Mouse (Mus musculus) heart, embryonic 10.5 days (tissue): ENCODE data around the gene Ifi35. TPM values are rescaled to one million over a fixed set of nuclear protein-coding genes. Genes with fewer than 3 reads are reported as not detected.

ENCODE experiments used
- DNase-seq: peaks from one replicate; pipeline ENCODE4 v3.0.0-alpha.2; 2017; ENCODE audit warnings: low spot score
- H3K27ac ChIP-seq: fragments of 300-500 bp; sonication (generic); 2 replicates; pipeline ENCODE4 v1.5.1; 2016; ENCODE audit warnings: mild to moderate bottlenecking
- H3K27me3 ChIP-seq: fragments of 300-500 bp; sonication (generic); 2 replicates; pipeline ENCODE4 v1.6.1; 2016; ENCODE audit warnings: mild to moderate bottlenecking; ENCODE audit not compliant: poor library complexity, insufficient read depth, severe bottlenecking
- H3K36me3 ChIP-seq: fragments of 300-500 bp; sonication (generic); 2 replicates; pipeline ENCODE4 v1.6.1; 2016; ENCODE audit warnings: mild to moderate bottlenecking, moderate library complexity
- H3K4me1 ChIP-seq: fragments of 300-500 bp; sonication (generic); 2 replicates; pipeline ENCODE4 v1.6.1; 2016; ENCODE audit warnings: mild to moderate bottlenecking
- H3K4me3 ChIP-seq: fragments of 300-500 bp; sonication (generic); 2 replicates; pipeline ENCODE4 v1.5.1; 2016; ENCODE audit warnings: mild to moderate bottlenecking, moderate library complexity
- H3K9me3 ChIP-seq: fragments of 300-500 bp; sonication (generic); 2 replicates; pipeline ENCODE4 v1.6.1; 2016; ENCODE audit warnings: mild to moderate bottlenecking, moderate library complexity
- WGBS: fragments of 180-500 bp; shearing (Covaris S2); methylation state at CpG from one replicate; pipeline ENCODE4 v1.1.7; 2016; 5-methylcytosine and 5-hydroxymethylcytosine counted together
- polyA plus RNA-seq: library from polyadenylated mRNA; unstranded; fragments of >200 nt; fragmentation: Nextera tagmentation; extraction: Ambion mirVana; gene quantifications from 2 replicates; pipeline ENCODE4 v1.2.1, GENCODE M21; 2016

The Ifi35 gene
- polyA plus RNA-seq: 9.4 and 9.8 TPM in 2 replicates

- Histone ChIP-seq H3K27me3 (no peaks in the 10 kb centered on the region), H3K4me1 (peaks cover 21% of the 10 kb centered on the region), H3K36me3 (peaks cover 27% of the 10 kb centered on the region), H3K4me3 (peak within 1 kb of the TSS; percentile 51), H3K27ac (peak within 1 kb of the TSS; percentile 67), H3K9me3 (no peaks in the 10 kb centered on the region)
- 24% methylated on average over 10 of the region's 10 CpGs for WGBS
- DNase-seq: peak; percentile 91
Measured at GRCm38 (mm10) chr11:101448274-101448746, at the start of gene Ifi35. TSS of gene Ifi35 (plus strand) at chr11:101448407.

- no peak overlapping the region for H3K27ac ChIP-seq
- H3K27me3 ChIP-seq: no peaks in the 10 kb centered on the region
- H3K4me3 ChIP-seq: no peak overlapping the region
- peaks cover 6% of the 10 kb centered on the region for H3K4me1 ChIP-seq
- WGBS: 90% methylated on average over 2 of the region's 2 CpGs
- H3K9me3 ChIP-seq: no peaks in the 10 kb centered on the region
- peaks cover 50% of the 10 kb centered on the region for H3K36me3 ChIP-seq
- DNase-seq: no peak
Measured at GRCm38 (mm10) chr11:101415306-101415705, 32.9 kb upstream of the Ifi35 start.

- H3K27me3 ChIP-seq: no peaks in the 10 kb centered on the region
- no peaks in the 10 kb centered on the region for H3K9me3 ChIP-seq
- DNase-seq: no peak
- peaks cover 6% of the 10 kb centered on the region for H3K4me1 ChIP-seq
- WGBS: 3% methylated on average over 11 of the region's 11 CpGs
- H3K27ac ChIP-seq: peak overlapping the region; percentile 93
- H3K36me3 ChIP-seq: peaks cover 48% of the 10 kb centered on the region
- H3K4me3 ChIP-seq: peak overlapping the region; percentile 91
Measured at GRCm38 (mm10) chr11:101416433-101417100, 31.6 kb upstream of the Ifi35 start.

- Histone ChIP-seq H3K4me1 (peaks cover 6% of the 10 kb centered on the region), H3K27ac (peak within 1 kb of the TSS; percentile 93), H3K27me3 (no peaks in the 10 kb centered on the region), H3K36me3 (peaks cover 46% of the 10 kb centered on the region), H3K9me3 (no peaks in the 10 kb centered on the region), H3K4me3 (peak within 1 kb of the TSS; percentile 91)
- peak; percentile 90 for DNase-seq
- under 1% methylated on average over 45 of the region's 45 CpGs for WGBS
Measured at GRCm38 (mm10) chr11:101417101-101417855, 30.9 kb upstream of the Ifi35 start, which contains the start of gene Aarsd1. TSS of gene Aarsd1 (minus strand) at chr11:101417615.

GRCm38 (mm10) chr11:101418991-101419390 is 29.2 kb upstream of the Ifi35 start:
- WGBS: 58% methylated on average over 6 of the region's 6 CpGs
- Histone ChIP-seq H3K27ac (no peak overlapping the region), H3K36me3 (peaks cover 29% of the 10 kb centered on the region), H3K4me3 (no peak overlapping the region), H3K9me3 (no peaks in the 10 kb centered on the region), H3K27me3 (no peaks in the 10 kb centered on the region), H3K4me1 (peaks cover 11% of the 10 kb centered on the region)
- no peak for DNase-seq

GRCm38 (mm10) chr11:101419610-101420009 is 28.6 kb upstream of the Ifi35 start:
- Histone ChIP-seq H3K27me3 (no peaks in the 10 kb centered on the region), H3K36me3 (peaks cover 28% of the 10 kb centered on the region), H3K27ac (no peak overlapping the region), H3K4me3 (no peak overlapping the region), H3K4me1 (peaks cover 14% of the 10 kb centered on the region), H3K9me3 (no peaks in the 10 kb centered on the region)
- 26% methylated on average over 3 of the region's 3 CpGs for WGBS
- DNase-seq: no peak

GRCm38 (mm10) chr11:101420148-101420547 is 28.1 kb upstream of the Ifi35 start:
- 81% methylated on average over 5 of the region's 5 CpGs for WGBS
- Histone ChIP-seq H3K4me3 (no peak overlapping the region), H3K4me1 (peaks cover 14% of the 10 kb centered on the region), H3K27me3 (no peaks in the 10 kb centered on the region), H3K36me3 (peaks cover 28% of the 10 kb centered on the region), H3K9me3 (no peaks in the 10 kb centered on the region), H3K27ac (no peak overlapping the region)
- DNase-seq: no peak

- no peaks in the 10 kb centered on the region for H3K27me3 ChIP-seq
- H3K9me3 ChIP-seq: no peaks in the 10 kb centered on the region
- DNase-seq: peak; percentile 86
- peaks cover 23% of the 10 kb centered on the region for H3K4me1 ChIP-seq
- peak within 1 kb of the TSS; percentile 93 for H3K27ac ChIP-seq
- WGBS: 4% methylated on average over 23 of the region's 23 CpGs
- peaks cover 30% of the 10 kb centered on the region for H3K36me3 ChIP-seq
- H3K4me3 ChIP-seq: peak within 1 kb of the TSS; percentile 96
Measured at GRCm38 (mm10) chr11:101424105-101424851, 23.9 kb upstream of the Ifi35 start, which contains the start of gene Gm27029. TSS of gene Gm27029 (minus strand) at chr11:101424796.

GRCm38 (mm10) chr11:101424925-101425813 is 23.0 kb upstream of the Ifi35 start, which contains the start of the genes Rundc1 and Ptges3l:
TSS of gene Rundc1 (plus strand) at chr11:101425085.
TSS of gene Ptges3l (minus strand) at chr11:101425333.
- H3K36me3 ChIP-seq: peaks cover 31% of the 10 kb centered on the region
- H3K4me1 ChIP-seq: peaks cover 23% of the 10 kb centered on the region
- H3K27ac ChIP-seq: peak within 1 kb of the TSS; percentile 93
- H3K9me3 ChIP-seq: no peaks in the 10 kb centered on the region
- no peaks in the 10 kb centered on the region for H3K27me3 ChIP-seq
- under 1% methylated on average over 81 of the region's 81 CpGs for WGBS
- peak within 1 kb of the TSS; percentile 96 for H3K4me3 ChIP-seq
- peak; percentile 98 for DNase-seq

GRCm38 (mm10) chr11:101426165-101426564 is 22.0 kb upstream of the Ifi35 start:
- H3K27ac ChIP-seq: no peak overlapping the region
- no peak for DNase-seq
- peaks cover 33% of the 10 kb centered on the region for H3K36me3 ChIP-seq
- peak overlapping the region; percentile 96 for H3K4me3 ChIP-seq
- peaks cover 23% of the 10 kb centered on the region for H3K4me1 ChIP-seq
- H3K27me3 ChIP-seq: no peaks in the 10 kb centered on the region
- WGBS: 64% methylated on average over 8 of the region's 8 CpGs
- no peaks in the 10 kb centered on the region for H3K9me3 ChIP-seq

- Histone ChIP-seq H3K36me3 (peaks cover 70% of the 10 kb centered on the region), H3K27me3 (no peaks in the 10 kb centered on the region), H3K27ac (no peak overlapping the region), H3K4me3 (no peak overlapping the region), H3K4me1 (peaks cover 8% of the 10 kb centered on the region), H3K9me3 (no peaks in the 10 kb centered on the region)
- 90% methylated on average over 9 of the region's 9 CpGs for WGBS
- DNase-seq: no peak
Measured at GRCm38 (mm10) chr11:101431327-101431726, 16.9 kb upstream of the Ifi35 start.

GRCm38 (mm10) chr11:101433396-101433795 is 14.8 kb upstream of the Ifi35 start:
- H3K9me3 ChIP-seq: no peaks in the 10 kb centered on the region
- peaks cover 70% of the 10 kb centered on the region for H3K36me3 ChIP-seq
- no peak for DNase-seq
- 91% methylated on average over 13 of the region's 13 CpGs for WGBS
- no peak overlapping the region for H3K27ac ChIP-seq
- no peak overlapping the region for H3K4me3 ChIP-seq
- no peaks in the 10 kb centered on the region for H3K27me3 ChIP-seq
- H3K4me1 ChIP-seq: no peaks in the 10 kb centered on the region
